Mouse (Mus musculus): Measurements from ENCODE around the gene Tdrd3.

DNA sequence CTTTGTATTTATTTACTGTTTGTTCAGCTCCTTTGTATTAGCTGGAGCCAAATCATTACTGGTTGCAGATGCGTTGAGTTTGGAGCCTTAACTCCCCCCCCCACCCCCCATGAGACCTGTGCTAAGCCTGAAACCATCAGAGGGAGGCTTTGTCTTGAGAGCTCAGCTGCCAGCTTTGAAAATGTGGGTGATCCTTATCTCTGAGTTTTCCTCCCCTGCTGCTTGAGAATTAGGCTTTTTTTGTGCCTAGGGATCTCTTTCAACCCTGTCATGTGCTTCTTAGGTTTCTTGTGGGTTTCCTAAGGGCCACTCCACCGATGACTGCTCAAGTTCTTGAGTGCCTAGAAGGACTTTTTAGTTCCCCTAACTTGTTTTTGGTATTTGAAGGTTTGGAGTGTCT is 23.3 kb downstream of the Tdrd3 start:
- TF ChIP-seq CTCF (IDR thresholded peaks at IDR 0.05; ENCODE audit: control insufficient read depth, insufficient read depth, insufficient read length), result no peak
- no peak for TF ChIP-seq MAX (IDR thresholded peaks at IDR 0.05)
- no peak for TF ChIP-seq CEBPB (IDR thresholded peaks at IDR 0.05; ENCODE audit: low read depth)

All from C2C12 (cell line).